Mouse (Mus musculus) midbrain, embryonic 10.5 days (tissue): ENCODE results near the gene Adprm. TPM values are rescaled to one million over a fixed set of nuclear protein-coding genes. Genes with fewer than 3 reads are reported as not detected.

Experiments used
- DNase-seq: peaks from one replicate; pipeline ENCODE4 v3.0.0-alpha.2; 2017; ENCODE audit warnings: low spot score
- H3K27ac ChIP-seq: fragments of 300-500 bp; sonication (generic); replicated peaks from 2 replicates; pipeline ENCODE4 v1.5.1; 2016; ENCODE audit warnings: mild to moderate bottlenecking
- H3K27me3 ChIP-seq: fragments of 300-500 bp; sonication (generic); 2 replicates; pipeline ENCODE4 v1.6.1; 2016; ENCODE audit warnings: low read depth, mild to moderate bottlenecking; ENCODE audit not compliant: poor library complexity, severe bottlenecking
- H3K36me3 ChIP-seq: fragments of 300-500 bp; sonication (generic); 2 replicates; pipeline ENCODE4 v1.6.1; 2016; ENCODE audit warnings: mild to moderate bottlenecking, moderate library complexity
- H3K4me1 ChIP-seq: fragments of 300-500 bp; sonication (generic); 2 replicates; pipeline ENCODE4 v1.6.1; 2016
- H3K4me3 ChIP-seq: fragments of 300-500 bp; sonication (generic); 2 replicates; pipeline ENCODE4 v1.5.1; 2016; ENCODE audit warnings: mild to moderate bottlenecking, moderate library complexity
- H3K9me3 ChIP-seq: fragments of 300-500 bp; sonication (generic); replicated peaks from 2 replicates; pipeline ENCODE4 v1.6.1; 2016; ENCODE audit warnings: mild to moderate bottlenecking
- WGBS: fragments of 180-500 bp; shearing (Covaris S2); methylation state at CpG from one replicate; pipeline ENCODE4 v1.1.7; 2016; 5-methylcytosine and 5-hydroxymethylcytosine counted together
- polyA plus RNA-seq: library from polyadenylated mRNA; unstranded; fragments of >200 nt; fragmentation: Nextera tagmentation; extraction: Ambion mirVana; gene quantifications from 2 replicates; pipeline ENCODE4 v1.2.1, GENCODE M21; 2016

Gene Adprm
- polyA plus RNA-seq, 1 experiment from 2014 or later = 30.0 TPM

DNA sequence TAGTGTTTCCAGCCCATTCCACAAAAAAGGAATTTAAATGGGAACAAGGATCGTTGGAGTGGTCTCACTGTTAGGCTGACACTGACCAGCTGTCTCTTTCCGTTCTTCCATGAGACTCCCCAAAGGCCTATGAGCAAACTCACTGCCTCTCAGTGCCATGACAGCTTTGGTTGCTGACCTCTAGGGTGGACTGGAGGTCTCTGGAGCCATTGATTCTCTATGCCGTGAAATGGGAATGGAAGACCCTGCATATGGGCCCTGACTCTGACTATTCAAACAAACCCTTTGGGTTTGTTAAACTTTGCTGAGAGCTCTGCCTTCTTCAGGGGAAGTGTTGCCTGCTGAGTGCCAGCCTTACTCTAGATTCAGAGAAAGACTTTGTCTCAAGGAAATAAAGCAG is 15.3 kb upstream of the Adprm start:
- Histone ChIP-seq H3K4me3 (no peak overlapping the region), H3K4me1 (no peaks in the 10 kb centered on the region), H3K27me3 (no peaks in the 10 kb centered on the region), H3K27ac (no peak overlapping the region), H3K9me3 (no peaks in the 10 kb centered on the region), H3K36me3 (peaks cover 48% of the 10 kb centered on the region)
- 87% methylated on average over 3 of the region's 3 CpGs for WGBS
- DNase-seq = no peak

DNA sequence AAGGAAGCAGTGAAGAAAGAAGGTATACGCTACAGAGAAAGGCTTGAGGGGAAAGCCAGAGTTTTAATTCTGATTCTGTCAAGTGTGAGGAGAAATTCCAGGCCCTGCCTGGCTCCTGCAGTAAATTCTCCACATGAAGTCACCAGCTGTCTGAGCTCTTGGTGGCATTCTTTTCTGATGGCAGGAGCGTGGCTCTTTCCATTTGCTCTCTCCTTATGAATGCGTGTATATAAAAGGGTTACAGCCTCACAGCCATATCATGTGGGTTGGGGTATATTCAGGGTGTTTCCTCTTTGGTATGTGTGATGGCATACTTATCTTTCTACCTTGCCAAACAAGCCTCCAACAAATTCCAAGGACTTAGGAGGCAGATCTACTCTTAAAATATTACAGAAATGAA is 10.3 kb upstream of the Adprm start:
- Histone ChIP-seq H3K4me3 (no peak overlapping the region), H3K9me3 (no peaks in the 10 kb centered on the region), H3K36me3 (peaks cover 97% of the 10 kb centered on the region), H3K27me3 (no peaks in the 10 kb centered on the region), H3K27ac (no peak overlapping the region), H3K4me1 (no peaks in the 10 kb centered on the region)
- DNase-seq = no peak
- WGBS = 98% methylated on average over 3 of the region's 3 CpGs

DNA sequence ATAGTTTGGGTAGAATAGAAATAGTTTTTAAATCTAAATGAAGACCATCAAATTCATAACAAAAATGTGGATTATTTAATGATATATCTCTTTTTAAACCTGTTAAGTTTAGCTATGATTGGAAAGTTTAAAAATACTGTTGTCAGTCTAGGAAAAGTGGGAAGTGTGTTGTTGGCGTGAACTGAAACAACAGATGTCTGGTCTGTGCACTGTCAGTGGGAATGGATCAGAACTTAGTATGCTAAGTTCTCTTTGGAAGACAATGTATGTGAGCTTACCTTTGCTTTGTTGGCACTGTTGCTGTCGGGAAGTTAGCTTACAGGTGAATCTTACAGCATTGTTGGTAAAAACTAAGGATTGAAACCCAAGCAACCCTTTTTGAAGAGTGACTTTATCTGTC is 8.9 kb upstream of the Adprm start:
- WGBS = 98% methylated on average over 2 of the region's 2 CpGs
- no peaks in the 10 kb centered on the region for H3K9me3 ChIP-seq
- no peaks in the 10 kb centered on the region for H3K27me3 ChIP-seq
- DNase-seq = no peak
- H3K36me3 ChIP-seq = peaks cover 99% of the 10 kb centered on the region
- no peak overlapping the region for H3K27ac ChIP-seq
- no peak overlapping the region for H3K4me3 ChIP-seq
- H3K4me1 ChIP-seq = no peaks in the 10 kb centered on the region

- Histone ChIP-seq H3K4me3 (no peak overlapping the region), H3K27ac (no peak overlapping the region), H3K27me3 (no peaks in the 10 kb centered on the region), H3K4me1 (peaks cover 24% of the 10 kb centered on the region), H3K36me3 (peaks cover 63% of the 10 kb centered on the region), H3K9me3 (no peaks in the 10 kb centered on the region)
- DNase-seq = no peak
- WGBS = 91% methylated on average over 8 of the region's 8 CpGs
These were observed 2.5 kb upstream of the Adprm start for GRCm38 (mm10) chr11:67054754-67055365.

GRCm38 (mm10) chr11:67051676-67052320 is 596 bp downstream of the Adprm start:
- no peaks in the 10 kb centered on the region for H3K9me3 ChIP-seq
- WGBS = 12% methylated on average over 16 of the region's 16 CpGs
- peaks cover 45% of the 10 kb centered on the region for H3K36me3 ChIP-seq
- no peaks in the 10 kb centered on the region for H3K27me3 ChIP-seq
- DNase-seq = no peak
- H3K4me3 ChIP-seq = peak overlapping the region; percentile 97
- H3K27ac ChIP-seq = peak overlapping the region; percentile 88
- peaks cover 24% of the 10 kb centered on the region for H3K4me1 ChIP-seq

DNA sequence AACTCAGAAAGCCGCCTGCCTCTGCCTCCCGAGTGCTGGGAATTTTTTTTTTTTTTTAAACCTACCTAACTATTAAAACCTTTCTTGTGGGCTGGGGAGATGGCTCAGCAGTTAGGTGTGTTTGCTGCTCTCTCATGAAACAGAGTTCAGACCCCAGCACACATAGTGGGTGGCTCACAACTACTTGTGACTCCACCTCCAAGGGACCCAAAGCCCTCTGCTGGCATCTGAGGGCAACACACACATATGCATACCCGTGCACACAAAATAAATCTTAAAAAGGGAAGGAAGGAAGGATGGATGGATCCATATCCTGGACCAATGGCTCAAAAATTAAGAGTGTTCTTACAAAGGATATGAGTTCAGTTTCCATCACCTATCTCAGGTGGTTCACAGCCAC is 3.1 kb downstream of the Adprm start:
- Histone ChIP-seq H3K27me3 (no peaks in the 10 kb centered on the region), H3K4me1 (peaks cover 24% of the 10 kb centered on the region), H3K4me3 (no peak overlapping the region), H3K36me3 (peaks cover 37% of the 10 kb centered on the region), H3K27ac (no peak overlapping the region), H3K9me3 (no peaks in the 10 kb centered on the region)
- WGBS = 93% methylated on average over 3 of the region's 3 CpGs
- no peak for DNase-seq

- H3K9me3 ChIP-seq = no peaks in the 10 kb centered on the region
- peaks cover 17% of the 10 kb centered on the region for H3K4me1 ChIP-seq
- H3K27ac ChIP-seq = no peak overlapping the region
- H3K27me3 ChIP-seq = no peaks in the 10 kb centered on the region
- H3K36me3 ChIP-seq = peaks cover 37% of the 10 kb centered on the region
- DNase-seq = no peak
- 95% methylated on average over 8 of the region's 8 CpGs for WGBS
- no peak overlapping the region for H3K4me3 ChIP-seq
These were observed 3.9 kb downstream of the Adprm start for GRCm38 (mm10) chr11:67048496-67048895.

DNA sequence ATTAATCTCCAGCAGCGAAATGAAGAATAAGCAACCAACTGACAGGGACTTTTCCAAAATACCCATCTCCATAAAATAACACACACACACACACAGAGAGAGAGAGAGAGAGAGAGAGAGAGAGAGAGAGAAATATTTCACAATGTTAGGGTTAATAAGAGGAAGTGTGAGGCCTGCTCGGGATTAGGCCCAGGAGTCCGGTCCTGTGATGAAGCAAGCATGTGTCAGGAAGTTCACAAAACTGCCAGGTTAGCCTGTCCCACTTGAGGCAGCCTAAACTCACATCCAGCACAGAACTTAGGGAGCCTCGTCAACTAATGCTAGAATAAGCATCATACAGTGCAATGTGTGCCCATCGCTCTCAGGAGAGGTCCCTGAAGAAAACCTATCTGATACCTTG is 5.2 kb downstream of the Adprm start:
- Histone ChIP-seq H3K4me3 (no peak overlapping the region), H3K4me1 (peaks cover 16% of the 10 kb centered on the region), H3K27ac (no peak overlapping the region), H3K9me3 (no peaks in the 10 kb centered on the region), H3K27me3 (no peaks in the 10 kb centered on the region), H3K36me3 (peaks cover 41% of the 10 kb centered on the region)
- 94% methylated on average over 5 of the region's 5 CpGs for WGBS
- DNase-seq = no peak

GRCm38 (mm10) chr11:67044959-67045358 is 7.4 kb downstream of the Adprm start:
- DNase-seq = no peak
- Histone ChIP-seq H3K4me3 (no peak overlapping the region), H3K27ac (no peak overlapping the region), H3K4me1 (peaks cover 6% of the 10 kb centered on the region), H3K27me3 (no peaks in the 10 kb centered on the region), H3K36me3 (peaks cover 52% of the 10 kb centered on the region), H3K9me3 (no peaks in the 10 kb centered on the region)
- WGBS = 85% methylated on average over 6 of the region's 6 CpGs

DNA sequence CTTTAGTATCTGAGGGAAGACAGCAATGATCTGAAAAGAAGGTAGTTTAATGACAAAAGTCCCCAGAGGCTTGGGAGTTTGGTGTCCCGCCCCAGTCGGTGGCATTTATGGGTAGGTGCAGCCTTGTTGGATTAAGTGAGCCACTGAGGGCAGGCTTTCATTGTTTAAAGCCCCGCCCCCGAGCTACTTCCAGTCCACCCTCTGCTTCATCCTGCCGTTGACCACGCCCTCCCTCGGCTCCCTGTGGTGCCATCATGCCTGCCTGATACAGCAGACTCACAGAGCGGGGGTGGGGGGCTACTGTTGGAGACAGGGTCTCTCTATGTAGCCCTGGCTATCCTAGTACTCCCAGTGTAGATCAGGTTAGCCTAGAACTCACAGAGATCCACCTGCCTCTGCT is 9.4 kb downstream of the Adprm start:
- H3K27me3 ChIP-seq = no peaks in the 10 kb centered on the region
- H3K4me1 ChIP-seq = peaks cover 6% of the 10 kb centered on the region
- H3K36me3 ChIP-seq = peaks cover 58% of the 10 kb centered on the region
- H3K9me3 ChIP-seq = no peaks in the 10 kb centered on the region
- H3K27ac ChIP-seq = no peak overlapping the region
- WGBS = 41% methylated on average over 8 of the region's 8 CpGs
- H3K4me3 ChIP-seq = no peak overlapping the region
- no peak for DNase-seq

GRCm38 (mm10) chr11:67040483-67040882 is 11.9 kb downstream of the Adprm start:
- 96% methylated on average over 6 of the region's 6 CpGs for WGBS
- Histone ChIP-seq H3K36me3 (peaks cover 63% of the 10 kb centered on the region), H3K4me3 (no peak overlapping the region), H3K27me3 (no peaks in the 10 kb centered on the region), H3K27ac (no peak overlapping the region), H3K4me1 (peaks cover 6% of the 10 kb centered on the region), H3K9me3 (no peaks in the 10 kb centered on the region)
- DNase-seq = no peak

- Histone ChIP-seq H3K36me3 (peaks cover 57% of the 10 kb centered on the region), H3K27ac (no peak overlapping the region)
- WGBS = 88% methylated on average over 3 of the region's 3 CpGs
These were observed 12.6 kb downstream of the Adprm start for GRCm38 (mm10) chr11:67039799-67040198.

GRCm38 (mm10) chr11:67036892-67037291 is 15.5 kb downstream of the Adprm start:
- Histone ChIP-seq H3K36me3 (peaks cover 52% of the 10 kb centered on the region), H3K27ac (no peak overlapping the region), H3K27me3 (no peaks in the 10 kb centered on the region), H3K4me1 (no peaks in the 10 kb centered on the region), H3K4me3 (no peak overlapping the region), H3K9me3 (no peaks in the 10 kb centered on the region)
- no peak for DNase-seq
- WGBS = 95% methylated on average over 9 of the region's 9 CpGs

More at GRCm38 (mm10) chr11:67039799-67040198, 12.6 kb downstream of the Adprm start:
- DNase-seq = no peak
- H3K4me1 ChIP-seq = peaks cover 6% of the 10 kb centered on the region
- H3K9me3 ChIP-seq = no peaks in the 10 kb centered on the region
- no peaks in the 10 kb centered on the region for H3K27me3 ChIP-seq
- H3K4me3 ChIP-seq = no peak overlapping the region
